ENCODE assay signal across 9 mouse cellular contexts in the genomic region with DNA sequence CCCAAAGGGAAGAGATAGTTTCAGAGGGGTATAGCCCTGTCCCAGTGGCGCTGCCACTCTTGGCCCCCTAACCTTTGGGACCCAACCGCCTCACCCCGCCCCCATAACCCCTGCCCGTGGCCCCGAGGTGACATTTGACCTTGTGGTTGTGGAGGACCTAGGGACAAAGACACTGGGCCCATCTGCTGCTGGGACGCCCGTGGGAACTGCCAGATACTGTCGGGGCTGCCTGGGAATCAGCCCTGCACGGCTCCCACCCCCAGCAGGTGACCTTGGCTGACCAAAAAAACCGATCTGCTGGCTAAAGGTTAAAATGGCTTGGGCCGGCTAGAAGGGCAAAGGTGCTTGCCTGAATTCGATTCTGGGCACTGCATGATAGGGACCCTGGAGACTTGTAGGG. TPM values are rescaled to one million over a fixed set of nuclear protein-coding genes. Genes with fewer than 3 reads are reported as not detected.
DNase-seq lines count a peak whose midpoint lies in the region; ATAC-seq and TF ChIP-seq lines count a peak whose summit lies in the region.
"Had no signal": no experiment of that assay in that cellular context is flagged by ENCODE, and none has a peak within 500 bp of the region (broad histone marks: within the 10 kb centered on the region; RNA-seq: fewer than 3 reads in every experiment).

No protein-coding gene starts in this region.

- H3K4me3 ChIP-seq in lung, embryonic 14.5 days (ENCODE audit: low read depth, low read length), result no peak overlapping the region
- H3K4me3 ChIP-seq in hindbrain, embryonic 14.5 days (replicated peaks; ENCODE audit: low read length), result no peak overlapping the region
- no peak overlapping the region for H3K4me3 ChIP-seq in limb, embryonic 15.5 days
- no peak overlapping the region for H3K4me3 ChIP-seq in stomach, embryonic 16.5 days (replicated peaks; ENCODE audit: low read length)
- H3K4me3 ChIP-seq: erythroblast, embryonic 14.5 days had no signal

- H3K27me3 ChIP-seq in lung, embryonic 14.5 days (ENCODE audit: insufficient read depth, low read length), result no peaks in the 10 kb centered on the region
- no peaks in the 10 kb centered on the region for H3K27me3 ChIP-seq in hindbrain, embryonic 14.5 days (ENCODE audit: control insufficient read depth, insufficient read depth, low read length)
- no peaks in the 10 kb centered on the region for H3K27me3 ChIP-seq in limb, embryonic 15.5 days
- no peaks in the 10 kb centered on the region for H3K27me3 ChIP-seq in stomach, embryonic 16.5 days (ENCODE audit: control insufficient read depth, insufficient read depth, low read length)

- ATAC-seq in lung, embryonic 14.5 days (ENCODE audit: insufficient read depth), result no peak
- ATAC-seq in hindbrain, embryonic 14.5 days (ENCODE audit: low FRiP score), result no peak
- ATAC-seq in limb, embryonic 15.5 days (ENCODE audit: insufficient number of reproducible peaks, low FRiP score, low TSS enrichment, low read depth), result no peak
- no peak for ATAC-seq in stomach, embryonic 16.5 days (ENCODE audit: insufficient read depth, low FRiP score)

- DNase-seq in lung, embryonic 14.5 days, result no peak
- no peak for DNase-seq in lung, postnatal 10 days
- no peak for DNase-seq in hindbrain, embryonic 14.5 days (ENCODE audit: low spot score)
- no peak for DNase-seq in B cell, adult 2 months
- no peak for DNase-seq in layer of hippocampus, adult 18-20 months (ENCODE audit: low spot score in 2 of 2)

- peak overlapping the region; percentile 91; the same call in 1 of the 2 replicates for H3K27ac ChIP-seq in lung, embryonic 14.5 days (ENCODE audit: low read depth)
- H3K27ac ChIP-seq in hindbrain, embryonic 14.5 days, result no peak overlapping the region
- H3K27ac ChIP-seq in limb, embryonic 15.5 days, result peak overlapping the region; percentile 90; the same call in 1 of the 2 replicates
- peak overlapping the region; percentile 98 for H3K27ac ChIP-seq in stomach, embryonic 16.5 days (ENCODE audit: low read length)

- no peak for TF ChIP-seq CTCF in lung, embryonic 14.5 days (IDR thresholded peaks at IDR 0.05; ENCODE audit: low read depth)

- H3K4me2 ChIP-seq in lung, embryonic 14.5 days, result no peak overlapping the region
- no peak overlapping the region for H3K4me2 ChIP-seq in hindbrain, embryonic 14.5 days (replicated peaks)
- H3K4me2 ChIP-seq in limb, embryonic 15.5 days, result no peak overlapping the region
- 0 out of 2 replicates have a peak overlapping the region, but pooled peaks have one; percentile 98 for H3K4me2 ChIP-seq in stomach, embryonic 16.5 days (ENCODE audit: low read depth, low read length)

- H3K9me3 ChIP-seq in lung, embryonic 14.5 days (ENCODE audit: low read depth, low read length), result no peaks in the 10 kb centered on the region
- H3K9me3 ChIP-seq in hindbrain, embryonic 14.5 days (ENCODE audit: control insufficient read depth, low read length), result no peaks in the 10 kb centered on the region
- no peaks in the 10 kb centered on the region for H3K9me3 ChIP-seq in limb, embryonic 15.5 days
- H3K9me3 ChIP-seq in stomach, embryonic 16.5 days (replicated peaks; ENCODE audit: control insufficient read depth, low read length), result no peaks in the 10 kb centered on the region

- peaks cover 4% of the 10 kb centered on the region; the same call in 1 of the 2 replicates for H3K36me3 ChIP-seq in lung, embryonic 14.5 days (ENCODE audit: insufficient read depth)
- no peaks in the 10 kb centered on the region for H3K36me3 ChIP-seq in hindbrain, embryonic 14.5 days (replicated peaks; ENCODE audit: control insufficient read depth, insufficient read depth)
- H3K36me3 ChIP-seq in limb, embryonic 15.5 days, result peaks cover under 1% of the 10 kb centered on the region; the same call in 1 of the 2 replicates
- no peaks in the 10 kb centered on the region; the same call in 1 of the 2 replicates for H3K36me3 ChIP-seq in stomach, embryonic 16.5 days (ENCODE audit: control insufficient read depth, insufficient read depth, low read length)

- WGBS in lung, embryonic 14.5 days, result 19% methylated on average over 12 of the region's 12 CpGs
- 10% methylated on average over 12 of the region's 12 CpGs for WGBS in hindbrain, embryonic 14.5 days
- 39% methylated on average over 12 of the region's 12 CpGs for WGBS in limb, embryonic 15.5 days
- WGBS in stomach, embryonic 16.5 days, result 19% methylated on average over 12 of the region's 12 CpGs

- peaks cover 18% of the 10 kb centered on the region for H3K4me1 ChIP-seq in lung, embryonic 14.5 days (ENCODE audit: insufficient read depth)
- peaks cover 27% of the 10 kb centered on the region for H3K4me1 ChIP-seq in hindbrain, embryonic 14.5 days (replicated peaks; ENCODE audit: control insufficient read depth, insufficient read depth, low read length)
- H3K4me1 ChIP-seq in limb, embryonic 15.5 days, result peaks cover 36% of the 10 kb centered on the region
- peaks cover 31% of the 10 kb centered on the region for H3K4me1 ChIP-seq in stomach, embryonic 16.5 days (ENCODE audit: control insufficient read depth, insufficient read depth, low read length)

- H3K9ac ChIP-seq in lung, embryonic 14.5 days, result no peak overlapping the region
- peak overlapping the region; percentile 83; the same call in 1 of the 2 replicates for H3K9ac ChIP-seq in hindbrain, embryonic 14.5 days
- H3K9ac ChIP-seq in limb, embryonic 15.5 days, result 0 out of 2 replicates have a peak overlapping the region, but pooled peaks have one; percentile 10
- H3K9ac ChIP-seq in stomach, embryonic 16.5 days (ENCODE audit: low read length), result peak overlapping the region; percentile 81

RNA-seq across cellular contexts. Expression of a gene that starts 1.6 kb away (rescaled TPM):
- 94.7 and 102 TPM in 2 replicates for polyA plus RNA-seq in lung, embryonic 14.5 days (2014; fragmentation: Nextera tagmentation; extraction: Ambion mirVana)
- 35.9 and 37.5 TPM in 2 replicates for polyA plus RNA-seq in hindbrain, embryonic 14.5 days (2014; fragmentation: Nextera tagmentation; extraction: Ambion mirVana)
- polyA plus RNA-seq in limb, embryonic 15.5 days (2015; fragmentation: Nextera tagmentation; extraction: Ambion mirVana), result 40.4 and 42.9 TPM in 2 replicates
- 17.3 and 24.1 TPM in 2 replicates for polyA plus RNA-seq in stomach, embryonic 16.5 days (2015; fragmentation: Nextera tagmentation; extraction: Ambion mirVana)
- 10 to 100 TPM; 44.6 to 46.5 TPM for total RNA-seq in layer of hippocampus, adult 18-20 months (2021)

RNA-seq across cellular contexts. Expression of a gene that starts 12.2 kb away (rescaled TPM):
- 20.5 and 20.6 TPM in 2 replicates for polyA plus RNA-seq in lung, embryonic 14.5 days (2014; fragmentation: Nextera tagmentation; extraction: Ambion mirVana)
- 4.7 and 6.0 TPM in 2 replicates for polyA plus RNA-seq in hindbrain, embryonic 14.5 days (2014; fragmentation: Nextera tagmentation; extraction: Ambion mirVana)
- polyA plus RNA-seq in limb, embryonic 15.5 days (2015; fragmentation: Nextera tagmentation; extraction: Ambion mirVana), result 10.3 and 13.4 TPM in 2 replicates
- 12.7 and 12.8 TPM in 2 replicates for polyA plus RNA-seq in stomach, embryonic 16.5 days (2015; fragmentation: Nextera tagmentation; extraction: Ambion mirVana)
- 1 to 10 TPM; 3.3 TPM for total RNA-seq in layer of hippocampus, adult 18-20 months (2021)
- total RNA-seq: hematopoietic stem cell, adult 5-6 weeks had no signal

RNA-seq across cellular contexts. Expression of a gene that starts 12.3 kb away (rescaled TPM):
- polyA plus RNA-seq in lung, embryonic 14.5 days (2014; fragmentation: Nextera tagmentation; extraction: Ambion mirVana), result 4.0 and 5.0 TPM in 2 replicates
- 4.8 and 5.0 TPM in 2 replicates for polyA plus RNA-seq in hindbrain, embryonic 14.5 days (2014; fragmentation: Nextera tagmentation; extraction: Ambion mirVana)
- polyA plus RNA-seq in limb, embryonic 15.5 days (2015; fragmentation: Nextera tagmentation; extraction: Ambion mirVana), result 5.7 and 7.0 TPM in 2 replicates
- 5.6 and 6.5 TPM in 2 replicates for polyA plus RNA-seq in stomach, embryonic 16.5 days (2015; fragmentation: Nextera tagmentation; extraction: Ambion mirVana)
- total RNA-seq in layer of hippocampus, adult 18-20 months (2021), result 10 to 100 TPM; 14.3 to 17.9 TPM

RNA-seq across cellular contexts. Expression of a gene that starts 13.3 kb away (rescaled TPM):
- 108 and 114 TPM in 2 replicates for polyA plus RNA-seq in lung, embryonic 14.5 days (2014; fragmentation: Nextera tagmentation; extraction: Ambion mirVana)
- 88.2 and 89.7 TPM in 2 replicates for polyA plus RNA-seq in hindbrain, embryonic 14.5 days (2014; fragmentation: Nextera tagmentation; extraction: Ambion mirVana)
- polyA plus RNA-seq in limb, embryonic 15.5 days (2015; fragmentation: Nextera tagmentation; extraction: Ambion mirVana), result 84.9 and 90.7 TPM in 2 replicates
- 72.2 and 77.4 TPM in 2 replicates for polyA plus RNA-seq in stomach, embryonic 16.5 days (2015; fragmentation: Nextera tagmentation; extraction: Ambion mirVana)
- 100 to 1,000 TPM in 1 of 2 experiments, 10 to 100 TPM in 1; 94.1 to 103 TPM for total RNA-seq in layer of hippocampus, adult 18-20 months (2021)

RNA-seq across cellular contexts. Expression of a gene that starts 16.7 kb away (rescaled TPM):
- polyA plus RNA-seq in lung, embryonic 14.5 days (2014; fragmentation: Nextera tagmentation; extraction: Ambion mirVana), result 83.2 and 85.6 TPM in 2 replicates
- 112 and 126 TPM in 2 replicates for polyA plus RNA-seq in hindbrain, embryonic 14.5 days (2014; fragmentation: Nextera tagmentation; extraction: Ambion mirVana)
- 104 and 105 TPM in 2 replicates for polyA plus RNA-seq in limb, embryonic 15.5 days (2015; fragmentation: Nextera tagmentation; extraction: Ambion mirVana)
- 90.2 and 91.5 TPM in 2 replicates for polyA plus RNA-seq in stomach, embryonic 16.5 days (2015; fragmentation: Nextera tagmentation; extraction: Ambion mirVana)
- 100 to 1,000 TPM; 111 to 127 TPM for total RNA-seq in layer of hippocampus, adult 18-20 months (2021)
